Mouse (Mus musculus) liver, embryonic 13.5 days (tissue): ENCODE measurements around the gene Uaca. TPM values are rescaled to one million over a fixed set of nuclear protein-coding genes. Genes with fewer than 3 reads are reported as not detected.

ENCODE experiments used
- ATAC-seq: fragments of 200-750 bp; cut with Nextera tagmentation; 2 replicates; pipeline ENCODE4 v1.8.0; 2017; ENCODE audit warnings: low read depth, mild to moderate bottlenecking, moderate number of reproducible peaks, moderate library complexity
- DNase-seq: peaks from one replicate; pipeline ENCODE4 v3.0.0; 2022
- H3K27ac ChIP-seq: fragments of 300-500 bp; sonication (generic); 2 replicates; pipeline ENCODE4 v1.5.1; 2015; ENCODE audit warnings: moderate library complexity, mild to moderate bottlenecking, inconsistent platforms
- H3K27me3 ChIP-seq: fragments of 300-500 bp; sonication (generic); 2 replicates; pipeline ENCODE4 v1.6.1; 2015; ENCODE audit warnings: mild to moderate bottlenecking, inconsistent platforms
- H3K36me3 ChIP-seq: fragments of 300-500 bp; sonication (generic); 2 replicates; pipeline ENCODE4 v1.6.1; 2015; ENCODE audit warnings: mild to moderate bottlenecking, inconsistent platforms
- H3K4me1 ChIP-seq: fragments of 300-500 bp; sonication (generic); replicated peaks from 2 replicates; pipeline ENCODE4 v1.6.1; 2015; ENCODE audit warnings: inconsistent platforms
- H3K4me2 ChIP-seq: fragments of 300-500 bp; sonication (generic); 2 replicates; pipeline ENCODE4 v1.6.1; 2015; ENCODE audit warnings: inconsistent platforms, mild to moderate bottlenecking, moderate library complexity
- H3K4me3 ChIP-seq: fragments of 300-500 bp; sonication (generic); replicated peaks from 2 replicates; pipeline ENCODE4 v1.5.1; 2015; ENCODE audit warnings: mild to moderate bottlenecking, inconsistent platforms
- H3K9ac ChIP-seq: fragments of 300-500 bp; sonication (generic); 2 replicates; pipeline ENCODE4 v1.6.1; 2015; ENCODE audit warnings: mild to moderate bottlenecking, inconsistent platforms
- H3K9me3 ChIP-seq: fragments of 300-500 bp; sonication (generic); replicated peaks from 2 replicates; pipeline ENCODE4 v1.6.1; 2016; ENCODE audit warnings: inconsistent platforms
- WGBS: fragments of 180-500 bp; shearing (Covaris S2); methylation state at CpG from one replicate; pipeline ENCODE4 v1.1.7; 2015; ENCODE audit not compliant: insufficient replicate concordance; 5-methylcytosine and 5-hydroxymethylcytosine counted together
- polyA plus RNA-seq: library from polyadenylated mRNA; unstranded; fragments of >200 nt; fragmentation: Nextera tagmentation; extraction: Ambion mirVana; gene quantifications from 2 replicates; pipeline ENCODE4 v1.2.1, GENCODE M21; 2015

Gene Uaca
- polyA plus RNA-seq, 1 experiment from 2014 or later: 2.7 TPM

GRCm38 (mm10) chr9:60920673-60921062, 126.3 kb downstream of the Uaca start:
- Histone ChIP-seq H3K4me2 (no peak overlapping the region), H3K36me3 (no peaks in the 10 kb centered on the region), H3K9me3 (no peaks in the 10 kb centered on the region), H3K4me3 (no peak overlapping the region), H3K27ac (no peak overlapping the region), H3K9ac (no peak overlapping the region), H3K27me3 (no peaks in the 10 kb centered on the region), H3K4me1 (no peaks in the 10 kb centered on the region)
- ATAC-seq (no peak), DNase-seq (no peak)
- WGBS: 59% methylated on average over 10 of the region's 10 CpGs

- ATAC-seq (no peak), DNase-seq (no peak)
- H3K36me3 ChIP-seq: no peaks in the 10 kb centered on the region
- 60% methylated on average over 4 of the region's 4 CpGs for WGBS
- no peaks in the 10 kb centered on the region for H3K4me1 ChIP-seq
- H3K4me2 ChIP-seq: no peak overlapping the region
- H3K9me3 ChIP-seq: no peaks in the 10 kb centered on the region
- no peak overlapping the region for H3K4me3 ChIP-seq
- no peak overlapping the region for H3K27ac ChIP-seq
- no peaks in the 10 kb centered on the region for H3K27me3 ChIP-seq
- H3K9ac ChIP-seq: no peak overlapping the region
Measured at GRCm38 (mm10) chr9:60921287-60921686, 126.9 kb downstream of the Uaca start.

- H3K4me3 ChIP-seq: no peak overlapping the region
- no peaks in the 10 kb centered on the region for H3K36me3 ChIP-seq
- H3K4me1 ChIP-seq: no peaks in the 10 kb centered on the region
- H3K9ac ChIP-seq: no peak overlapping the region
- no peak overlapping the region for H3K4me2 ChIP-seq
- H3K9me3 ChIP-seq: no peaks in the 10 kb centered on the region
- no peak overlapping the region for H3K27ac ChIP-seq
- no peak for DNase-seq
- WGBS: 71% methylated on average over 5 of the region's 5 CpGs
- H3K27me3 ChIP-seq: no peaks in the 10 kb centered on the region
- ATAC-seq: no peak
Measured at GRCm38 (mm10) chr9:60921831-60922230, 127.5 kb downstream of the Uaca start.

- H3K4me1 ChIP-seq: no peaks in the 10 kb centered on the region
- no peak overlapping the region for H3K4me2 ChIP-seq
- no peak overlapping the region for H3K9ac ChIP-seq
- no peak overlapping the region for H3K27ac ChIP-seq
- ATAC-seq: no peak
- no peaks in the 10 kb centered on the region for H3K36me3 ChIP-seq
- H3K27me3 ChIP-seq: no peaks in the 10 kb centered on the region
- DNase-seq: no peak
- H3K4me3 ChIP-seq: no peak overlapping the region
- 69% methylated on average over 9 of the region's 9 CpGs for WGBS
- H3K9me3 ChIP-seq: no peaks in the 10 kb centered on the region
Measured at GRCm38 (mm10) chr9:60926301-60926700, 132.0 kb downstream of the Uaca start.

- Histone ChIP-seq H3K4me1 (no peaks in the 10 kb centered on the region), H3K9ac (no peak overlapping the region), H3K4me2 (no peak overlapping the region), H3K27me3 (no peaks in the 10 kb centered on the region), H3K9me3 (no peaks in the 10 kb centered on the region), H3K27ac (no peak overlapping the region), H3K36me3 (no peaks in the 10 kb centered on the region), H3K4me3 (no peak overlapping the region)
- 72% methylated on average over 4 of the region's 4 CpGs for WGBS
- ATAC-seq (no peak), DNase-seq (no peak)
Measured at GRCm38 (mm10) chr9:60929290-60929983, 135.1 kb downstream of the Uaca start.

Other genes with a start within 250 kb of the Uaca start
- 1.2 and 1.3 TPM in 2 replicates for gene Lrrc49, start 106.4 kb upstream of the Uaca start, polyA plus RNA-seq
- gene Larp6, start 81.6 kb upstream of the Uaca start, polyA plus RNA-seq: 0.06 and 0.08 TPM in 2 replicates